Comparison of ENCODE assay signal across 29 mouse cellular contexts in the genomic region with DNA sequence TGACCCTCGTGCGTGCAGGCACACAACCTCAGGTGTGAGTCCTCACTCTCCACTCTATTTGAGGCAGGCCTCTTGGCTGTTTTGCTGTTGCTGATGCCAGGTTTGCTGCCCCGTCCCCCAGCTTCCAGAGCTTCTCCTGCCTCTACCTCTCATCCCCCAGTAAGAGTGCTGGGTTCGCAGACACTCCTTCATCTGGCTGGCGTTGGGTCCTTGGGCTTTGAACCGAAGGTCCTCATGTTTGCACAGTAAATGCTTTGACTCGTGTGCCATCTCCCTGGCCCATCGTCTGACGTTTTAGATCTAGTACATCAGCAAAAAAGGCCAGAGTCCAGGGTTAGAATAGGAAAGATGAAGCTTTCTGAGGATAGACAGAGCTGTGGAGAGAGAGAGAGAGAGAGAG. TPM values are rescaled to one million over a fixed set of nuclear protein-coding genes. Genes with fewer than 3 reads are reported as not detected.
DNase-seq lines count a peak whose midpoint lies in the region; ATAC-seq and TF ChIP-seq lines count a peak whose summit lies in the region.
"Had no signal": no experiment of that assay in that cellular context is flagged by ENCODE, and none has a peak within 500 bp of the region (broad histone marks: within the 10 kb centered on the region; RNA-seq: fewer than 3 reads in every experiment).

No protein-coding gene starts in this region.

- ATAC-seq in forebrain, embryonic 15.5 days (replicated peaks): no peak
- ATAC-seq in forebrain, embryonic 11.5 days (replicated peaks; ENCODE audit: low FRiP score): no peak
- ATAC-seq in midbrain, embryonic 14.5 days (ENCODE audit: low FRiP score, low TSS enrichment): no peak
- ATAC-seq in G1E (ENCODE audit: extremely low read depth, insufficient number of reproducible peaks, low FRiP score, poor library complexity, severe bottlenecking): peak; percentile 72
- ATAC-seq in hindbrain, embryonic 12.5 days (ENCODE audit: low FRiP score): no peak
- ATAC-seq in megakaryocyte progenitor cell, adult 5-6 weeks (replicated peaks; ENCODE audit: poor library complexity): no peak
- ATAC-seq: activated CD4-positive, CD25-positive, alpha-beta regulatory T cell, adult 4 months; CD4-positive, CD25-positive, alpha-beta regulatory T cell, adult 4 months had no signal

- no peak for DNase-seq in forebrain, embryonic 11.5 days (ENCODE audit: low spot score)
- DNase-seq in midbrain, embryonic 10.5 days (ENCODE audit: low spot score): no peak
- no peak for DNase-seq in midbrain, embryonic 14.5 days
- peak; percentile 51 for DNase-seq in G1E (ENCODE audit: low spot score)
- DNase-seq in gastrocnemius, adult 18-20 months (ENCODE audit: low spot score): no peak
- DNase-seq: adrenal gland, adult 2 months; adrenal gland, postnatal 36 days; cerebellum, adult 18-20 months; gastrocnemius, postnatal 36 days; heart, adult 18-20 months; heart, postnatal 4 days; kidney, adult 18-20 months; kidney, postnatal 25 days; layer of hippocampus, postnatal 36 days; lung, embryonic 14.5 days; lung, postnatal 14 days had no signal

- TF ChIP-seq CTCF in G1E (IDR thresholded peaks at IDR 0.05; ENCODE audit: low read depth, low read length): no peak

- WGBS in forebrain, embryonic 15.5 days: 79% methylated on average over 9 of the region's 9 CpGs
- 86% methylated on average over 9 of the region's 9 CpGs for WGBS in forebrain, embryonic 11.5 days
- WGBS in midbrain, embryonic 10.5 days: 81% methylated on average over 9 of the region's 9 CpGs
- WGBS in midbrain, embryonic 14.5 days: 77% methylated on average over 9 of the region's 9 CpGs
- 77% methylated on average over 9 of the region's 9 CpGs for WGBS in hindbrain, embryonic 12.5 days

- H3K4me1 ChIP-seq in forebrain, embryonic 15.5 days: peaks cover 49% of the 10 kb centered on the region
- peaks cover 32% of the 10 kb centered on the region for H3K4me1 ChIP-seq in forebrain, embryonic 11.5 days (replicated peaks; ENCODE audit: control insufficient read depth, insufficient read depth, low read length)
- H3K4me1 ChIP-seq in midbrain, embryonic 10.5 days: peaks cover 100% of the 10 kb centered on the region
- peaks cover 28% of the 10 kb centered on the region for H3K4me1 ChIP-seq in midbrain, embryonic 14.5 days (ENCODE audit: control insufficient read depth, insufficient read depth, low read length)
- H3K4me1 ChIP-seq in G1E (ENCODE audit: insufficient read depth, low read depth, low read length): peaks cover 25% of the 10 kb centered on the region
- H3K4me1 ChIP-seq in hindbrain, embryonic 12.5 days: peaks cover 75% of the 10 kb centered on the region

- no peak overlapping the region for H3K9ac ChIP-seq in forebrain, embryonic 15.5 days (replicated peaks)
- H3K9ac ChIP-seq in forebrain, embryonic 11.5 days (ENCODE audit: low read length): no peak overlapping the region
- no peak overlapping the region for H3K9ac ChIP-seq in midbrain, embryonic 14.5 days (replicated peaks; ENCODE audit: low read length)
- H3K9ac ChIP-seq in hindbrain, embryonic 12.5 days: no peak overlapping the region
- H3K9ac ChIP-seq: embryonic facial prominence, embryonic 15.5 days; heart, embryonic 12.5 days; kidney, embryonic 15.5 days; liver, embryonic 15.5 days; lung, embryonic 14.5 days; midbrain, embryonic 12.5 days; neural tube, embryonic 12.5 days had no signal

- no peaks in the 10 kb centered on the region for H3K36me3 ChIP-seq in forebrain, embryonic 15.5 days
- no peaks in the 10 kb centered on the region for H3K36me3 ChIP-seq in forebrain, embryonic 11.5 days (ENCODE audit: control insufficient read depth, insufficient read depth, low read length)
- H3K36me3 ChIP-seq in midbrain, embryonic 10.5 days: peaks cover 10% of the 10 kb centered on the region; the same call in 1 of the 2 replicates
- no peaks in the 10 kb centered on the region for H3K36me3 ChIP-seq in midbrain, embryonic 14.5 days (ENCODE audit: control insufficient read depth, insufficient read depth, low read length)
- peaks cover 49% of the 10 kb centered on the region for H3K36me3 ChIP-seq in G1E (replicated peaks)
- no peaks in the 10 kb centered on the region for H3K36me3 ChIP-seq in hindbrain, embryonic 12.5 days
- H3K36me3 ChIP-seq: embryonic facial prominence, embryonic 15.5 days; heart, embryonic 12.5 days; kidney, embryonic 15.5 days; liver, embryonic 15.5 days; midbrain, embryonic 12.5 days; neural tube, embryonic 12.5 days had no signal

- peak overlapping the region; percentile 85; the same call in 1 of the 2 replicates for H3K27ac ChIP-seq in forebrain, embryonic 15.5 days (replicated peaks)
- no peak overlapping the region for H3K27ac ChIP-seq in forebrain, embryonic 11.5 days (ENCODE audit: low read depth, low read length)
- H3K27ac ChIP-seq in midbrain, embryonic 10.5 days (replicated peaks): peak overlapping the region; percentile 94
- no peak overlapping the region for H3K27ac ChIP-seq in midbrain, embryonic 14.5 days (replicated peaks; ENCODE audit: low read depth, low read length)
- H3K27ac ChIP-seq in hindbrain, embryonic 12.5 days: peak overlapping the region; percentile 49; the same call in 1 of the 2 replicates
- H3K27ac ChIP-seq: embryonic facial prominence, embryonic 15.5 days; gastrocnemius, adult 2 months; kidney, embryonic 15.5 days; liver, embryonic 15.5 days; neural tube, embryonic 12.5 days had no signal

- H3K27me3 ChIP-seq in forebrain, embryonic 15.5 days: no peaks in the 10 kb centered on the region
- H3K27me3 ChIP-seq in forebrain, embryonic 11.5 days (ENCODE audit: control insufficient read depth, insufficient read depth, low read length): no peaks in the 10 kb centered on the region
- H3K27me3 ChIP-seq in midbrain, embryonic 10.5 days (ENCODE audit: low read depth, poor library complexity, severe bottlenecking): no peaks in the 10 kb centered on the region
- no peaks in the 10 kb centered on the region for H3K27me3 ChIP-seq in midbrain, embryonic 14.5 days (ENCODE audit: control insufficient read depth, insufficient read depth, low read length)
- H3K27me3 ChIP-seq in G1E (ENCODE audit: insufficient read depth, low read length): no peaks in the 10 kb centered on the region
- no peaks in the 10 kb centered on the region for H3K27me3 ChIP-seq in hindbrain, embryonic 12.5 days
- H3K27me3 ChIP-seq: embryonic facial prominence, embryonic 15.5 days; heart, embryonic 12.5 days; kidney, embryonic 15.5 days; liver, embryonic 15.5 days; midbrain, embryonic 12.5 days; neural tube, embryonic 12.5 days had no signal

- no peak overlapping the region for H3K4me3 ChIP-seq in forebrain, embryonic 15.5 days
- H3K4me3 ChIP-seq in forebrain, embryonic 11.5 days (ENCODE audit: low read depth, low read length): no peak overlapping the region
- no peak overlapping the region for H3K4me3 ChIP-seq in midbrain, embryonic 10.5 days
- H3K4me3 ChIP-seq in midbrain, embryonic 14.5 days (replicated peaks; ENCODE audit: low read depth, low read length): no peak overlapping the region
- H3K4me3 ChIP-seq in G1E (ENCODE audit: low read depth, low read length): peak overlapping the region; percentile 65
- H3K4me3 ChIP-seq in hindbrain, embryonic 12.5 days: no peak overlapping the region
- H3K4me3 ChIP-seq: embryonic facial prominence, embryonic 10.5 days; embryonic facial prominence, embryonic 15.5 days; gastrocnemius, adult 2 months; heart, embryonic 12.5 days; kidney, embryonic 15.5 days; liver, embryonic 15.5 days; midbrain, embryonic 12.5 days; neural tube, embryonic 12.5 days had no signal

- no peaks in the 10 kb centered on the region for H3K9me3 ChIP-seq in forebrain, embryonic 15.5 days
- no peaks in the 10 kb centered on the region for H3K9me3 ChIP-seq in forebrain, embryonic 11.5 days (ENCODE audit: control insufficient read depth, low read length)
- no peaks in the 10 kb centered on the region for H3K9me3 ChIP-seq in midbrain, embryonic 10.5 days (replicated peaks)
- H3K9me3 ChIP-seq in midbrain, embryonic 14.5 days (ENCODE audit: control insufficient read depth, low read length): no peaks in the 10 kb centered on the region
- H3K9me3 ChIP-seq in G1E (replicated peaks): no peaks in the 10 kb centered on the region
- no peaks in the 10 kb centered on the region for H3K9me3 ChIP-seq in hindbrain, embryonic 12.5 days (replicated peaks)
- H3K9me3 ChIP-seq: embryonic facial prominence, embryonic 10.5 days; embryonic facial prominence, embryonic 15.5 days; heart, embryonic 12.5 days; kidney, embryonic 15.5 days; liver, embryonic 15.5 days; midbrain, embryonic 12.5 days; neural tube, embryonic 12.5 days had no signal

- no peak overlapping the region for H3K4me2 ChIP-seq in forebrain, embryonic 15.5 days (replicated peaks)
- H3K4me2 ChIP-seq in forebrain, embryonic 11.5 days (ENCODE audit: low read depth, low read length, severe bottlenecking): no peak overlapping the region
- no peak overlapping the region for H3K4me2 ChIP-seq in midbrain, embryonic 14.5 days (ENCODE audit: low read length)
- no peak overlapping the region for H3K4me2 ChIP-seq in hindbrain, embryonic 12.5 days (replicated peaks)
- H3K4me2 ChIP-seq: embryonic facial prominence, embryonic 15.5 days; heart, embryonic 12.5 days; kidney, embryonic 15.5 days; liver, embryonic 15.5 days; lung, embryonic 14.5 days; midbrain, embryonic 12.5 days; neural tube, embryonic 12.5 days had no signal

RNA-seq across cellular contexts. Expression of gene Prex1, which starts 43.7 kb away (rescaled TPM):
- 38.8 and 43.9 TPM in 2 replicates for polyA plus RNA-seq in forebrain, embryonic 15.5 days (2015; fragmentation: Nextera tagmentation; extraction: Ambion mirVana)
- 22.3 and 29.7 TPM in 2 replicates for polyA plus RNA-seq in forebrain, embryonic 11.5 days (2014; fragmentation: Nextera tagmentation; extraction: Ambion mirVana)
- polyA plus RNA-seq in midbrain, embryonic 10.5 days (2016; fragmentation: Nextera tagmentation; extraction: Ambion mirVana): 32.3 and 33.7 TPM in 2 replicates
- 20.3 and 24.2 TPM in 2 replicates for polyA plus RNA-seq in midbrain, embryonic 14.5 days (2014; fragmentation: Nextera tagmentation; extraction: Ambion mirVana)
- 18.7 and 21.6 TPM in 2 replicates for total RNA-seq in G1E (2014; fragmentation: Nextera tagmentation)
- total RNA-seq in G1E (2017): 3.8 and 4.0 TPM in 2 replicates
- polyA plus RNA-seq in G1E (2012): 5.0 and 5.9 TPM in 2 replicates
- polyA plus RNA-seq in hindbrain, embryonic 12.5 days (2016; fragmentation: Nextera tagmentation; extraction: Ambion mirVana): 40.8 and 43.8 TPM in 2 replicates
- 1 to 10 TPM; 3.4 to 5.1 TPM for total RNA-seq in gastrocnemius, adult 18-20 months (2021)
- 18.9 and 22.3 TPM in 2 replicates for total RNA-seq in megakaryocyte progenitor cell, adult 5-6 weeks (2015)
- total RNA-seq in megakaryocyte progenitor cell, adult 5-6 weeks (2017): 16.4 and 18.2 TPM in 2 replicates

Comparison
In these comparisons a context has a peak if more than half of its experiments do, and no peak if none do; other contexts are left out.
1. H3K27ac ChIP-seq: peak in forebrain, embryonic 15.5 days (single experiment), midbrain, embryonic 10.5 days (single experiment) and hindbrain, embryonic 12.5 days (single experiment); none in forebrain, embryonic 11.5 days (single experiment) and midbrain, embryonic 14.5 days (single experiment).